Mouse (Mus musculus): ENCODE data around the gene Med29. TPM values are rescaled to one million over a fixed set of nuclear protein-coding genes. Genes with fewer than 3 reads are reported as not detected.
A peak's percentile ranks its signal among the peaks of the same experiment; 100 is the strongest.

The Med29 gene
- polyA plus RNA-seq, 1 experiment from 2014 or later = 51.1 TPM

- under 1% methylated on average over 34 of the region's 70 CpGs for WGBS
- Histone ChIP-seq H3K4me2 (replicated peaks; ENCODE audit: low read depth, low read length) (peak overlapping the region; percentile 59), H3K27ac (ENCODE audit: low read length) (no peak overlapping the region), H3K36me3 (ENCODE audit: control insufficient read depth, insufficient read depth, low read length) (peaks cover 14% of the 10 kb centered on the region; the same call in 1 of the 2 replicates), H3K9ac (replicated peaks; ENCODE audit: low read depth, low read length) (peak overlapping the region; percentile 94), H3K9me3 (ENCODE audit: control insufficient read depth, low read depth, low read length) (no peaks in the 10 kb centered on the region), H3K4me3 (ENCODE audit: low read depth, low read length) (peak overlapping the region; percentile 92), H3K4me1 (ENCODE audit: control insufficient read depth, insufficient read depth, low read length) (peaks cover 22% of the 10 kb centered on the region), H3K27me3 (ENCODE audit: control insufficient read depth, insufficient read depth, low read length) (no peaks in the 10 kb centered on the region)
- peak; percentile 29; the same call in 1 of the 2 replicates for ATAC-seq (ENCODE audit: insufficient number of reproducible peaks, insufficient read depth, low FRiP score, low read depth)
Observed at GRCm38 (mm10) chr7:28435660-28436259, 43.3 kb upstream of the Med29 start.

- no peaks in the 10 kb centered on the region for H3K27me3 ChIP-seq (ENCODE audit: control insufficient read depth, insufficient read depth, low read length)
- 91% methylated on average over 2 of the region's 2 CpGs for WGBS
- H3K9me3 ChIP-seq (ENCODE audit: control insufficient read depth, low read depth, low read length) = no peaks in the 10 kb centered on the region
- H3K36me3 ChIP-seq (ENCODE audit: control insufficient read depth, insufficient read depth, low read length) = peaks cover 14% of the 10 kb centered on the region; the same call in 1 of the 2 replicates
- H3K9ac ChIP-seq (replicated peaks; ENCODE audit: low read depth, low read length) = no peak overlapping the region
- no peak overlapping the region for H3K4me3 ChIP-seq (ENCODE audit: low read depth, low read length)
- peaks cover 22% of the 10 kb centered on the region for H3K4me1 ChIP-seq (ENCODE audit: control insufficient read depth, insufficient read depth, low read length)
- H3K4me2 ChIP-seq (replicated peaks; ENCODE audit: low read depth, low read length) = no peak overlapping the region
- ATAC-seq (ENCODE audit: insufficient number of reproducible peaks, insufficient read depth, low FRiP score, low read depth) = no peak
- no peak overlapping the region for H3K27ac ChIP-seq (ENCODE audit: low read length)
Observed at GRCm38 (mm10) chr7:28432252-28432651, 39.7 kb upstream of the Med29 start.

DNA sequence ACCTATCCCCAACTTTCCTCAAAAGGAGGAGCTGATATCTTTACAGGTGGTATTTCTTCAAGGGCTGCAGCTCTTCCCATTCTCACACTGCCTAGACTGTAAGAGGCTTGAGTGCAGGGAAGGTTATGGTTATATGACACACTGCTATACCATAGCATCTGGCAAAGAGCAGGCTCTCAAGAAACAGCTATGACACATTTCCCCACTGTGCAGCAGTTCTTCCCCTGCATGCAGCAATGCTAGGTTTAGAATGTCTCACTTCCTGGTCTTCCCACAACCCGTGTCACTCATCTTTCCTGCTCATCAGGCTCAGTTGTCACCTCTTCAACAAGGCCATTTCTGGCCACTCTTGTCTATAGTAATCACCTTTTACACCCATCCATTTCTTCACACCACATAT lies 38.0 kb upstream of the Med29 start:
- 81% methylated on average over 1 of the region's 1 CpGs for WGBS
- Histone ChIP-seq H3K4me2 (replicated peaks; ENCODE audit: low read depth, low read length) (no peak overlapping the region), H3K9me3 (ENCODE audit: control insufficient read depth, low read depth, low read length) (no peaks in the 10 kb centered on the region), H3K9ac (replicated peaks; ENCODE audit: low read depth, low read length) (no peak overlapping the region), H3K36me3 (ENCODE audit: control insufficient read depth, insufficient read depth, low read length) (peaks cover 14% of the 10 kb centered on the region; the same call in 1 of the 2 replicates), H3K4me3 (ENCODE audit: low read depth, low read length) (no peak overlapping the region), H3K27me3 (ENCODE audit: control insufficient read depth, insufficient read depth, low read length) (no peaks in the 10 kb centered on the region), H3K4me1 (ENCODE audit: control insufficient read depth, insufficient read depth, low read length) (peaks cover 22% of the 10 kb centered on the region), H3K27ac (ENCODE audit: low read length) (no peak overlapping the region)
- ATAC-seq (ENCODE audit: insufficient number of reproducible peaks, insufficient read depth, low FRiP score, low read depth) = no peak

DNA sequence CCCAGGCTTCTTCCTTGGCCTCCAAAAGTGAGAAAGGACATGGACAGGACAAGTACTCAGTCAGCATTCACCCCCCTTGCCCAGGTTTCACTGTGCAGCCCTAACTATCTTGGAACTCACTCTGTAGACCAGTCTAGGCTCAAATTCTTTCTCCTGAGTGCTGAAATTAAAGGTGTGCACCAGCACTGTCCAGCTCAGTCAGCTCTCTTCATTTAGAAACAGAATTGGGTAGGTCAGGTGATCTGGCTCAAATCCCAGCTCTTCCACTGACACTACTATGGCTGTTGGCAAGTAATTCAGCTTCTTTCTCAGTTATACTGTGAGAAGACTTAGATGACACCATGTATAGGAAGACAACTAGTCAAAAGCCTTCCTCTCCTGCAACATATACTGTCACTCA lies 35.2 kb upstream of the Med29 start:
- peaks cover 20% of the 10 kb centered on the region for H3K36me3 ChIP-seq (ENCODE audit: control insufficient read depth, insufficient read depth, low read length)
- H3K4me3 ChIP-seq (ENCODE audit: low read depth, low read length) = no peak overlapping the region
- no peak overlapping the region for H3K27ac ChIP-seq (ENCODE audit: low read length)
- H3K4me1 ChIP-seq (ENCODE audit: control insufficient read depth, insufficient read depth, low read length) = no peaks in the 10 kb centered on the region
- no peak overlapping the region for H3K4me2 ChIP-seq (replicated peaks; ENCODE audit: low read depth, low read length)
- no peaks in the 10 kb centered on the region for H3K9me3 ChIP-seq (ENCODE audit: control insufficient read depth, low read depth, low read length)
- no peaks in the 10 kb centered on the region for H3K27me3 ChIP-seq (ENCODE audit: control insufficient read depth, insufficient read depth, low read length)
- H3K9ac ChIP-seq (replicated peaks; ENCODE audit: low read depth, low read length) = no peak overlapping the region
- ATAC-seq (ENCODE audit: insufficient number of reproducible peaks, insufficient read depth, low FRiP score, low read depth) = no peak

DNA sequence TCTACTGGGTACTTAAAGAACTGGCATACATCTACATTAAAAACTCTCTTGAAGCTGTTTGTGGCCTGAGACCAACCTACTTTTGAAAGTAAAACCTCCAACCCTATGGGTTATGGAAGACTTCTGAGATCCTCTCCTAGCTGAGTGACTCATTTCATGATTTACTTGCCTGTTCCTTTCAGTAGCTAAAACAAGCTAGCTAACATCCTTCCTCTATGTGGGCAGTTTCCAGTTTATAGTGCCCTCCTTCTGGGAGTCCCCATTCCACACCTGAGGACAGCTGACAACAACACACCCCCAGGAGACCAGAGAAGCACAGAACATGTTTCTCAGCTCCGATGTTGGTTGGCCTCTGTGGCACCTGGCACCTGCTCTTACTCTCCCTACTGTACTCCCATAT lies 30.5 kb upstream of the Med29 start:
- peaks cover 41% of the 10 kb centered on the region for H3K36me3 ChIP-seq (ENCODE audit: control insufficient read depth, insufficient read depth, low read length)
- H3K27ac ChIP-seq (ENCODE audit: low read length) = no peak overlapping the region
- WGBS = 100% methylated on average over 1 of the region's 1 CpGs
- no peak overlapping the region for H3K4me3 ChIP-seq (ENCODE audit: low read depth, low read length)
- H3K9me3 ChIP-seq (ENCODE audit: control insufficient read depth, low read depth, low read length) = no peaks in the 10 kb centered on the region
- no peak overlapping the region for H3K9ac ChIP-seq (replicated peaks; ENCODE audit: low read depth, low read length)
- H3K4me2 ChIP-seq (replicated peaks; ENCODE audit: low read depth, low read length) = no peak overlapping the region
- H3K27me3 ChIP-seq (ENCODE audit: control insufficient read depth, insufficient read depth, low read length) = no peaks in the 10 kb centered on the region
- 0 out of 2 replicates have a peak, but pooled peaks cover 2% of the 10 kb centered on the region for H3K4me1 ChIP-seq (ENCODE audit: control insufficient read depth, insufficient read depth, low read length)
- ATAC-seq (ENCODE audit: insufficient number of reproducible peaks, insufficient read depth, low FRiP score, low read depth) = no peak

DNA sequence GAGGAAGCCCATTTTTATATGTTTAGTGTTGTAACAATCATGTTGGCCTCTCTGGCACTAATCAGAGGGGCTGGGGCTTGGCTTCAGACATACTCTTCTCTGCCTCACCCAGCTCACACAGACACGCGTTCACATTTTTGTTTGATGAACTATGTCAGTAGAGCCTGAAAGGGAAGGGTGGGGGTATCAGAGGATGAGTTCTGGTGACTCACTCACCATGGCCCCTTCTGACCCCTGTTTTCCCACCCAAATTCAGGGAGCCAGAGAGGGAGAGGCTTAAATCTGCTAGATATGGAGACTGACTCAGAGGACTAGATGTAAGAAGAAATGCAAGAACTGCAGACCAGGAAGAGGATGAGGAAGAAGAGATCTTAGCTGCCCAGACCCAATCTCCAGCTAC lies 26.9 kb upstream of the Med29 start:
- Histone ChIP-seq H3K27ac (ENCODE audit: low read length) (no peak overlapping the region), H3K9me3 (ENCODE audit: control insufficient read depth, low read depth, low read length) (no peaks in the 10 kb centered on the region), H3K4me3 (ENCODE audit: low read depth, low read length) (no peak overlapping the region), H3K4me2 (replicated peaks; ENCODE audit: low read depth, low read length) (no peak overlapping the region), H3K27me3 (ENCODE audit: control insufficient read depth, insufficient read depth, low read length) (no peaks in the 10 kb centered on the region), H3K9ac (replicated peaks; ENCODE audit: low read depth, low read length) (no peak overlapping the region), H3K4me1 (ENCODE audit: control insufficient read depth, insufficient read depth, low read length) (0 out of 2 replicates have a peak, but pooled peaks cover 3% of the 10 kb centered on the region), H3K36me3 (ENCODE audit: control insufficient read depth, insufficient read depth, low read length) (peaks cover 46% of the 10 kb centered on the region)
- no peak for ATAC-seq (ENCODE audit: insufficient number of reproducible peaks, insufficient read depth, low FRiP score, low read depth)
- WGBS = 89% methylated on average over 2 of the region's 2 CpGs

GRCm38 (mm10) chr7:28418096-28418670 lies 25.7 kb upstream of the Med29 start:
- Histone ChIP-seq H3K4me3 (ENCODE audit: low read depth, low read length) (no peak overlapping the region), H3K36me3 (ENCODE audit: control insufficient read depth, insufficient read depth, low read length) (peaks cover 52% of the 10 kb centered on the region), H3K27ac (ENCODE audit: low read length) (no peak overlapping the region), H3K9ac (replicated peaks; ENCODE audit: low read depth, low read length) (no peak overlapping the region), H3K4me2 (replicated peaks; ENCODE audit: low read depth, low read length) (no peak overlapping the region), H3K27me3 (ENCODE audit: control insufficient read depth, insufficient read depth, low read length) (no peaks in the 10 kb centered on the region), H3K9me3 (ENCODE audit: control insufficient read depth, low read depth, low read length) (no peaks in the 10 kb centered on the region), H3K4me1 (ENCODE audit: control insufficient read depth, insufficient read depth, low read length) (0 out of 2 replicates have a peak, but pooled peaks cover 3% of the 10 kb centered on the region)
- peak; percentile 42; the same call in 1 of the 2 replicates for ATAC-seq (ENCODE audit: insufficient number of reproducible peaks, insufficient read depth, low FRiP score, low read depth)
- WGBS = 71% methylated on average over 8 of the region's 8 CpGs

GRCm38 (mm10) chr7:28417368-28417767 lies 24.9 kb upstream of the Med29 start:
- no peaks in the 10 kb centered on the region for H3K9me3 ChIP-seq (ENCODE audit: control insufficient read depth, low read depth, low read length)
- no peaks in the 10 kb centered on the region for H3K27me3 ChIP-seq (ENCODE audit: control insufficient read depth, insufficient read depth, low read length)
- H3K27ac ChIP-seq (ENCODE audit: low read length) = no peak overlapping the region
- H3K4me1 ChIP-seq (ENCODE audit: control insufficient read depth, insufficient read depth, low read length) = 0 out of 2 replicates have a peak, but pooled peaks cover 3% of the 10 kb centered on the region
- peaks cover 52% of the 10 kb centered on the region for H3K36me3 ChIP-seq (ENCODE audit: control insufficient read depth, insufficient read depth, low read length)
- no peak overlapping the region for H3K4me3 ChIP-seq (ENCODE audit: low read depth, low read length)
- ATAC-seq (ENCODE audit: insufficient number of reproducible peaks, insufficient read depth, low FRiP score, low read depth) = no peak
- H3K4me2 ChIP-seq (replicated peaks; ENCODE audit: low read depth, low read length) = no peak overlapping the region
- H3K9ac ChIP-seq (replicated peaks; ENCODE audit: low read depth, low read length) = no peak overlapping the region
